Comparison of ENCODE assay signal across 33 mouse cellular contexts in genomic region chr9:99021166-99021565, GRCm38 (mm10). TPM values are rescaled to one million over a fixed set of nuclear protein-coding genes. Genes with fewer than 3 reads are reported as not detected.
"Had no signal": no experiment of that assay in that cellular context is flagged by ENCODE, and none has a peak within 500 bp of the region (broad histone marks: within the 10 kb centered on the region; RNA-seq: fewer than 3 reads in every experiment).

No protein-coding gene starts in this region.

- H3K27me3 ChIP-seq: heart, embryonic 12.5 days; hindbrain, embryonic 12.5 days; intestine, embryonic 15.5 days; limb, embryonic 12.5 days; liver, embryonic 13.5 days had no signal

- H3K4me1 ChIP-seq: heart, embryonic 10.5 days; heart, embryonic 12.5 days; hindbrain, embryonic 10.5 days; hindbrain, embryonic 12.5 days; intestine, embryonic 15.5 days; limb, embryonic 12.5 days; liver, embryonic 13.5 days had no signal

- H3K4me2 ChIP-seq: heart, embryonic 12.5 days; hindbrain, embryonic 12.5 days; hindbrain, embryonic 14.5 days; intestine, embryonic 15.5 days; limb, embryonic 12.5 days; liver, embryonic 11.5 days; liver, embryonic 13.5 days had no signal

- DNase-seq: gastrocnemius, adult 2 months; gastrocnemius, postnatal 10 days; gastrocnemius, postnatal 25 days; heart, adult 18-20 months; heart, postnatal 10 days; heart, postnatal 4 days; kidney, adult 18-20 months; kidney, adult 8-10 months; kidney, postnatal 10 days; kidney, postnatal 25 days; kidney, postnatal 4 days; liver; liver, embryonic 13.5 days had no signal

- H3K4me3 ChIP-seq: gastrocnemius, adult 2 months; heart, embryonic 10.5 days; heart, embryonic 12.5 days; hindbrain, embryonic 10.5 days; hindbrain, embryonic 12.5 days; intestine, embryonic 15.5 days; layer of hippocampus, adult 2 months; left cerebral cortex, adult 2 months; limb, embryonic 12.5 days; liver, embryonic 13.5 days had no signal

- H3K27ac ChIP-seq: gastrocnemius, adult 2 months; heart, embryonic 10.5 days; hindbrain, embryonic 10.5 days; hindbrain, embryonic 12.5 days; hindbrain, embryonic 14.5 days; intestine, embryonic 15.5 days; layer of hippocampus, adult 2 months; left cerebral cortex, adult 2 months; limb, embryonic 12.5 days; liver, embryonic 13.5 days had no signal

- ATAC-seq: hindbrain, embryonic 16.5 days; inflammation-experienced regulatory T-cells, adult 6 months; intestine, embryonic 15.5 days; intestine, postnatal 0 days had no signal

- H3K9me3 ChIP-seq: heart, embryonic 10.5 days; heart, embryonic 12.5 days; hindbrain, embryonic 10.5 days; hindbrain, embryonic 12.5 days; intestine, embryonic 15.5 days; limb, embryonic 12.5 days; liver, embryonic 13.5 days had no signal

- H3K9ac ChIP-seq: heart, embryonic 12.5 days; hindbrain, embryonic 12.5 days; hindbrain, embryonic 14.5 days; intestine, embryonic 15.5 days; limb, embryonic 12.5 days; liver, embryonic 13.5 days had no signal

- H3K36me3 ChIP-seq: heart, embryonic 10.5 days; heart, embryonic 12.5 days; hindbrain, embryonic 10.5 days; hindbrain, embryonic 12.5 days; intestine, embryonic 15.5 days; limb, embryonic 12.5 days; liver, embryonic 13.5 days had no signal

RNA-seq across cellular contexts. Expression of gene Gm1123, which starts 14.3 kb away (rescaled TPM):
- total RNA-seq: gastrocnemius, adult 2 months; gastrocnemius, postnatal 10 days; gastrocnemius, postnatal 25 days; gastrocnemius, postnatal 4 days; granulocyte monocyte progenitor cell, adult 5-6 weeks; heart, adult 8-10 months; heart, postnatal 10 days; heart, postnatal 25 days; heart, postnatal 4 days; left cerebral cortex, adult 2 months; left cerebral cortex, postnatal 14 days; left cerebral cortex, postnatal 36 days had no signal
- polyA plus RNA-seq: heart, embryonic 10.5 days; hindbrain, embryonic 10.5 days; hindbrain, embryonic 12.5 days; kidney, embryonic 14.5 days; limb, embryonic 12.5 days; liver, embryonic 11.5 days; liver, embryonic 13.5 days had no signal
